In genomic region chr19:59166311-59166761, GRCm38 (mm10) we compare ENCODE assay signal across 10 mouse cellular contexts. TPM values are rescaled to one million over a fixed set of nuclear protein-coding genes. Genes with fewer than 3 reads are reported as not detected.
DNase-seq lines count a peak whose midpoint lies in the region; ATAC-seq lines count a peak whose summit lies in the region.
"Had no signal": no experiment of that assay in that cellular context is flagged by ENCODE, and none has a peak within 500 bp of the region (broad histone marks: within the 10 kb centered on the region; RNA-seq: fewer than 3 reads in every experiment).

No protein-coding gene starts in this region.

- DNase-seq in kidney, adult 9 months, result no peak
- DNase-seq in heart, postnatal 14 days, result peak; percentile 26
- DNase-seq in retina, embryonic 14.5 days (ENCODE audit: low spot score), result peak; percentile 61
- no peak for DNase-seq in c-Kit-positive CD71-positive TER-119-positive erythroid progenitor cells, embryonic 14.5 days (ENCODE audit: low spot score)
- DNase-seq in right cerebral cortex, adult 18-20 months, result no peak

- peak overlapping the region; percentile 44; the same call in 1 of the 2 replicates for H3K9ac ChIP-seq in kidney, embryonic 16.5 days (replicated peaks; ENCODE audit: low read length)
- no peak overlapping the region for H3K9ac ChIP-seq in liver, embryonic 12.5 days

- ATAC-seq in kidney, embryonic 16.5 days (ENCODE audit: low FRiP score, low TSS enrichment), result peak; percentile 28; the same call in 1 of the 2 replicates
- no peak for ATAC-seq in liver, embryonic 12.5 days

- no peak overlapping the region for H3K27ac ChIP-seq in kidney, embryonic 16.5 days (ENCODE audit: low read length)
- no peak overlapping the region for H3K27ac ChIP-seq in brown adipose tissue, adult 24 weeks (replicated peaks; ENCODE audit: low read depth, low read length)
- no peak overlapping the region for H3K27ac ChIP-seq in liver, embryonic 12.5 days

- H3K36me3 ChIP-seq in kidney, embryonic 16.5 days (ENCODE audit: insufficient read depth, low read length), result no peaks in the 10 kb centered on the region
- no peaks in the 10 kb centered on the region for H3K36me3 ChIP-seq in liver, embryonic 12.5 days

- peaks cover 27% of the 10 kb centered on the region for H3K4me1 ChIP-seq in kidney, embryonic 16.5 days (ENCODE audit: insufficient read depth, low read length)
- H3K4me1 ChIP-seq in brown adipose tissue, adult 24 weeks (ENCODE audit: control insufficient read depth, insufficient read depth, insufficient read length, low read length), result peaks cover 7% of the 10 kb centered on the region; the same call in 1 of the 2 replicates
- H3K4me1 ChIP-seq in liver, embryonic 12.5 days, result peaks cover 5% of the 10 kb centered on the region; the same call in 1 of the 2 replicates

- WGBS in kidney, embryonic 16.5 days, result under 1% methylated on average over 45 of the region's 55 CpGs
- WGBS in liver, embryonic 12.5 days (ENCODE audit: insufficient replicate concordance), result under 1% methylated on average over 55 of the region's 55 CpGs

- no peaks in the 10 kb centered on the region for H3K9me3 ChIP-seq in kidney, embryonic 16.5 days (ENCODE audit: low read length)
- no peaks in the 10 kb centered on the region for H3K9me3 ChIP-seq in liver, embryonic 12.5 days (replicated peaks)

- intact Hi-C loops in heart, postnatal 14 days (cut with DNase I), result no loop called here

- peaks cover 99% of the 10 kb centered on the region for H3K27me3 ChIP-seq in kidney, embryonic 16.5 days (ENCODE audit: insufficient read depth, low read length)
- peaks cover 100% of the 10 kb centered on the region for H3K27me3 ChIP-seq in liver, embryonic 12.5 days (replicated peaks)

- peak overlapping the region; percentile 67 for H3K4me2 ChIP-seq in kidney, embryonic 16.5 days (replicated peaks; ENCODE audit: low read depth, low read length)
- peak overlapping the region; percentile 55 for H3K4me2 ChIP-seq in liver, embryonic 12.5 days

- peak overlapping the region; percentile 43 for H3K4me3 ChIP-seq in kidney, embryonic 16.5 days (ENCODE audit: low read length)
- H3K4me3 ChIP-seq in brown adipose tissue, adult 24 weeks (ENCODE audit: insufficient read depth, low read depth, low read length), result peak overlapping the region; percentile 19; the same call in 1 of the 2 replicates
- peak overlapping the region; percentile 43 for H3K4me3 ChIP-seq in liver, embryonic 12.5 days

RNA-seq across cellular contexts. Expression of gene Vax1, which starts 3.5 kb away (rescaled TPM):
- polyA plus RNA-seq in kidney, embryonic 16.5 days (2015; fragmentation: Nextera tagmentation; extraction: Ambion mirVana), result not detected in 2 replicates
- polyA plus RNA-seq in brown adipose tissue, adult 24 weeks (2012; ENCODE audit: insufficient read depth, insufficient read length, missing spikeins), result not detected in 2 replicates
- not detected for total RNA-seq in heart, postnatal 14 days (2021)
- not detected in 2 replicates for polyA plus RNA-seq in liver, embryonic 12.5 days (2016; fragmentation: Nextera tagmentation; extraction: Ambion mirVana)
- total RNA-seq: adrenal gland, adult 18-20 months had no signal

RNA-seq across cellular contexts. Expression of gene Kcnk18, which starts 52.7 kb away (rescaled TPM):
- polyA plus RNA-seq in kidney, embryonic 16.5 days (2015; fragmentation: Nextera tagmentation; extraction: Ambion mirVana), result not detected in 2 replicates
- polyA plus RNA-seq in brown adipose tissue, adult 24 weeks (2012; ENCODE audit: insufficient read depth, insufficient read length, missing spikeins), result not detected in 2 replicates
- not detected for total RNA-seq in heart, postnatal 14 days (2021)
- not detected in 2 replicates for polyA plus RNA-seq in liver, embryonic 12.5 days (2016; fragmentation: Nextera tagmentation; extraction: Ambion mirVana)
- total RNA-seq: adrenal gland, adult 18-20 months; left cerebral cortex, adult 18-20 months had no signal

Comparison
In these comparisons a context has a peak if more than half of its experiments do, and no peak if none do; other contexts are left out.
1. DNase-seq: peak in heart, postnatal 14 days (2 of 2) and retina, embryonic 14.5 days (single experiment); none in kidney, adult 9 months (single experiment), c-Kit-positive CD71-positive TER-119-positive erythroid progenitor cells, embryonic 14.5 days (single experiment) and right cerebral cortex, adult 18-20 months (single experiment).
2. Peak in every context shown above with its lines, with median percentiles within 50 percentile points of each other: H3K4me3 ChIP-seq.